Mouse (Mus musculus) hindbrain, embryonic 13.5 days (tissue): ENCODE data around the gene Dppa3. TPM values are rescaled to one million over a fixed set of nuclear protein-coding genes. Genes with fewer than 3 reads are reported as not detected.

ENCODE experiments used
- ATAC-seq: fragments of 200-750 bp; cut with Nextera tagmentation; 2 replicates; pipeline ENCODE4 v1.8.0; 2017; ENCODE audit warnings: moderate TSS enrichment; ENCODE audit not compliant: low FRiP score
- H3K27ac ChIP-seq: fragments of 300-500 bp; sonication (generic); 2 replicates; pipeline ENCODE4 v1.5.1; 2015; ENCODE audit warnings: inconsistent platforms, mild to moderate bottlenecking, moderate library complexity
- H3K27me3 ChIP-seq: fragments of 300-500 bp; sonication (generic); 2 replicates; pipeline ENCODE4 v1.6.1; 2015; ENCODE audit warnings: mild to moderate bottlenecking, inconsistent platforms
- H3K36me3 ChIP-seq: fragments of 300-500 bp; sonication (generic); 2 replicates; pipeline ENCODE4 v1.6.1; 2015; ENCODE audit warnings: mild to moderate bottlenecking, inconsistent platforms
- H3K4me1 ChIP-seq: fragments of 300-500 bp; sonication (generic); replicated peaks from 2 replicates; pipeline ENCODE4 v1.6.1; 2015; ENCODE audit warnings: inconsistent platforms
- H3K4me2 ChIP-seq: fragments of 300-500 bp; sonication (generic); 2 replicates; pipeline ENCODE4 v1.6.1; 2015; ENCODE audit warnings: inconsistent platforms, mild to moderate bottlenecking, moderate library complexity
- H3K4me3 ChIP-seq: fragments of 300-500 bp; sonication (generic); 2 replicates; pipeline ENCODE4 v1.5.1; 2015; ENCODE audit warnings: mild to moderate bottlenecking, inconsistent platforms
- H3K9ac ChIP-seq: fragments of 300-500 bp; sonication (generic); 2 replicates; pipeline ENCODE4 v1.6.1; 2015; ENCODE audit warnings: mild to moderate bottlenecking, inconsistent platforms
- H3K9me3 ChIP-seq: fragments of 300-500 bp; sonication (generic); 2 replicates; pipeline ENCODE4 v1.6.1; 2016; ENCODE audit warnings: inconsistent platforms
- WGBS: fragments of 180-500 bp; shearing (Covaris S2); methylation state at CpG from one replicate; pipeline ENCODE4 v1.1.7; 2015; 5-methylcytosine and 5-hydroxymethylcytosine counted together
- polyA plus RNA-seq: library from polyadenylated mRNA; unstranded; fragments of >200 nt; fragmentation: Nextera tagmentation; extraction: Ambion mirVana; gene quantifications from 2 replicates; pipeline ENCODE4 v1.2.1, GENCODE M21; 2015

The Dppa3 gene
- polyA plus RNA-seq, 1 experiment from 2014 or later = not detected

DNA sequence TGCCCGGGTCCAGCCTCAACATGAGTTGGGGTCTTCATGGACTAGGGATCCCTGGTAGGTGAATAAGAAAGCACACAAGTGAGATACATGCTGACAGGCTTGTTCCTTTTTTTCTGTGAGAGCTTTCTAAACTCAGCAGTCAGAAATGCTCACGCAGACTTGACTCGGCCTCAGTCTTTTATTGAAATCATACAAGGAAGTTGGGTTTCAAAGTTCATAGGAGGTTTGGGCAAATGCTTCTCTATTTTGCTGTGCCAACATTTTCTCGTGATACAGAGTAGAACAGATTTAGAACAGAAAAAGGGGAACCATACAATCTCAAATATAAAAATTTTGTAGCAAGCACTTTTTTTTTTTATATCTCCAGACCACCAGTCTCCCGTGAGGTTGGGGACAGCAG, 31.4 kb downstream of the Dppa3 start:
- no peaks in the 10 kb centered on the region for H3K9me3 ChIP-seq
- no peak overlapping the region for H3K4me3 ChIP-seq
- H3K27ac ChIP-seq = no peak overlapping the region
- 0 out of 2 replicates have a peak, but pooled peaks cover under 1% of the 10 kb centered on the region for H3K4me1 ChIP-seq
- 83% methylated on average over 5 of the region's 5 CpGs for WGBS
- H3K9ac ChIP-seq = no peak overlapping the region
- H3K27me3 ChIP-seq = peaks cover 13% of the 10 kb centered on the region; the same call in 1 of the 2 replicates
- no peaks in the 10 kb centered on the region for H3K36me3 ChIP-seq
- no peak overlapping the region for H3K4me2 ChIP-seq
- no peak for ATAC-seq

DNA sequence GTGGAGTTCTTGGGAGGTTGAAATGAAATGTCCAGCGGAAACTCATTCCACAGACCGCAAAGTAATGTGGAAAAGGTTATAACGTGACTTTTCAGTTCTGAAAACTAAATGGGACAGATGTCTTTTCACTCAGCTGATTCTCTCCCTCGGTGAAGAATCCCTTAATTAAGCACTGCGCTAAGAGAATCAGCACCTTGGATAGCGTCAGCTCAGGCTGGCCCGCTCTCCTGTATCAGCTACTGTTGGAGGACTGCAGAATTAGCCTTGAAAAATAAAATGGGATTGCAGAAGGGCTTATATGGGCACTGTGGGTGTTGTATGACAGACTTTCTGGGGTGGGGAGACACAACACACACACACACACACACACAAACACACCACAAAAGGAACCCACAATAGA, 33.4 kb downstream of the Dppa3 start:
- no peak overlapping the region for H3K27ac ChIP-seq
- peaks cover 29% of the 10 kb centered on the region for H3K27me3 ChIP-seq
- no peak for ATAC-seq
- H3K9ac ChIP-seq = no peak overlapping the region
- H3K4me1 ChIP-seq = 0 out of 2 replicates have a peak, but pooled peaks cover 7% of the 10 kb centered on the region
- H3K4me3 ChIP-seq = no peak overlapping the region
- WGBS = 23% methylated on average over 7 of the region's 7 CpGs
- no peaks in the 10 kb centered on the region for H3K36me3 ChIP-seq
- no peaks in the 10 kb centered on the region for H3K9me3 ChIP-seq
- H3K4me2 ChIP-seq = no peak overlapping the region

DNA sequence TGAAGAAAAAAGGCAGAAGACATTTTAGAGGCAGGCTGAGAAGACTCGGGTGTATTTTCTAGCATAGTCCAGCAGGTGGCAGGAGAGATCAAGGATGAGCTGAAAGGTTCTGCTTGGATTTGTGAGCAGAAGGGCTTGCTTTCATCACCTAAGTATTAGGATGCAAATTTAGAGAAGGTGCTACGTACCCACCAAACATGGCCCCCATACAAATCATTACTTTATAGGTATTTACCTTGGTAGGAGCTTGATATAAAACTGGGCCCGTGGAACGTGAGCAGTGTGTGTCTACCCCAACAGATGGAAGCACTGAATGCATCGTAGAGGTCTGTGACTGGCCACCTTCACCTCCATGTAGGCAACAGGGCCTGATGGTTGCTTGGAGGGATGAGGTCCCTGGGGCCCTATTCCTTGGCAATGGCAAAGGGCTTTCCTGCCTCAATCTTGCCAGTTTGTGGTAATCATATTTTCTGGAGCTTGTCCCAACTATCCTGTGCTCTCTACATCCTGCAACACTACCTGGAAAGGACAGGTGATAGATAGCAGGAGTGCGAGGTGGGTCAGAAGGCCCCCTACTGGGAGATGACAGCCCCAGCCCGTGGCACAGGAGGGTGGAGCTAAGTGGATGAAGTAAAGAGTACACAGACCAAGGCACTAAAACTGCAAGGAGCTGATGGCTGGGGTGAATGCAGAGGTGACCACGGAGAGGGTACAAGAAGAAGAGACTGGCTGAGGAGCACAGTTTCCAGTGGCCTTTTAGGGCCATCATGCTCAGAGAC, 34.6 kb downstream of the Dppa3 start:
- Histone ChIP-seq H3K27me3 (peaks cover 31% of the 10 kb centered on the region), H3K4me2 (no peak overlapping the region), H3K36me3 (no peaks in the 10 kb centered on the region), H3K9ac (no peak overlapping the region), H3K27ac (no peak overlapping the region), H3K4me1 (0 out of 2 replicates have a peak, but pooled peaks cover 7% of the 10 kb centered on the region), H3K4me3 (no peak overlapping the region), H3K9me3 (no peaks in the 10 kb centered on the region)
- ATAC-seq = peak; percentile 47
- WGBS = 43% methylated on average over 8 of the region's 8 CpGs

DNA sequence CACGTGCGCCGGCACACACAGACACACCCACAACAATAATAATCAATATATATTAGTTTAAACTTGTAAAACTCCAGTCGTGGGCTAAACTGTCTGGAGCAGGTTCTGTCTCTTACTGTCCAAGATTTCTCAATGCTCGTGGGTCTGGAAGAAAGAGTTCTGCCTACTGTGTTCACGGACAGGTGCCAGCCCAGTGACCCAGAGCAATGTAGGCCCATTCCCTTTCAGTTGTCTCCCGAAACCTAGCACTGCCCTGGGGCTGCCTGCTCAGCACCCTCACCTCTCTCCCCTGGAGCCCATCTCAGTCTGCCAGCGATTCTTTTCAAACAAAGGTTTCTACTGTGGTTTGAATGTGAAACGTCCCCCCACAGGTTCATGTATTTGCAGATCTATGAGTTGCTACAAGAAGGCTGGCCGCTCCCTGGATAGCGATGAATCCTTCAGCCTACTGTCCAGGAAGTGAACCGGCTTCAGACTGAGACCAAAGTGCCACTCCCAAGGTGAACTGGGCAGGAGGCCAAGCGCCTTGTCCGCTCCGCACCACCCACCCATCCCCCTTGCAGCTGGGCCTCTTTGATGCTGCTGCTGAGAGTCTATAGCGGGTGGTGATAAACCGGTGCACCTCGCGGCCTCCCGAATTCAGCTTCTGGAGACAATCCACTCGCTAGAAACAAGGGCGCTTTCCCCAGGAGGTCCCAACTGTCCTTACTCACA, 36.5 kb downstream of the Dppa3 start:
- Histone ChIP-seq H3K9ac (no peak overlapping the region), H3K9me3 (no peaks in the 10 kb centered on the region), H3K36me3 (no peaks in the 10 kb centered on the region), H3K4me3 (no peak overlapping the region), H3K27ac (no peak overlapping the region), H3K4me2 (peak overlapping the region; percentile 7; the same call in 1 of the 2 replicates), H3K27me3 (peaks cover 31% of the 10 kb centered on the region), H3K4me1 (0 out of 2 replicates have a peak, but pooled peaks cover 7% of the 10 kb centered on the region)
- 37% methylated on average over 22 of the region's 22 CpGs for WGBS
- ATAC-seq = no peak

DNA sequence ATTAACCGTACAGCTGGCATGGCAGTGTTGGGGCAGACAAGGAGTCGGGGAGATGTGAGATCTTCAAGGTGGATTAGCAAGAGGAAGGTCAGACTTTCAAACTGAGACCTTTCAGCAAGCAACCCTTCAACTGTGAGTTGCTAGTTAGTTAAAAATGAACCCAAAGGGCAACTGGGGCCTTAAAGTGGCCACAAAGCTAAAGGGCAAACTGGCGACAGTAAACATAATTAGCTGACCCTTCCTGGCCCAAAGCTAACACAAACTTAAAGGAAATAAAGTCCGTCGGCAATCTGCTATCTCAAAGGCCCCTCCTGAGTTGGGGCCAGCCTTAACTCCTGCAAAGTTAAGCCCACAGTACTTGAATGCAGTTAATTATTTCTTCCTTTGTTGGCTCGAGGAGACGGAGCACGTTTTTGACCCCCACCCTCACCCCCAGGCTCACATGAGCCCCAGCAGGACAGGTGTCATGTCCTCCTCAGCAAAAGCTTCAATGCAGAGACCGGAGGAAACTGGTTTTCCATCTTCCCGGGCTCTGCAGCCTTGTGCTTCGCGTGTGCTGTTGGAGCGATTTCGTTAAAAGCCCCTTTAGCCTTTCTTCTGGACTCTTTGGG, 37.5 kb downstream of the Dppa3 start:
- H3K9ac ChIP-seq = no peak overlapping the region
- 48% methylated on average over 14 of the region's 14 CpGs for WGBS
- no peak overlapping the region for H3K4me2 ChIP-seq

DNA sequence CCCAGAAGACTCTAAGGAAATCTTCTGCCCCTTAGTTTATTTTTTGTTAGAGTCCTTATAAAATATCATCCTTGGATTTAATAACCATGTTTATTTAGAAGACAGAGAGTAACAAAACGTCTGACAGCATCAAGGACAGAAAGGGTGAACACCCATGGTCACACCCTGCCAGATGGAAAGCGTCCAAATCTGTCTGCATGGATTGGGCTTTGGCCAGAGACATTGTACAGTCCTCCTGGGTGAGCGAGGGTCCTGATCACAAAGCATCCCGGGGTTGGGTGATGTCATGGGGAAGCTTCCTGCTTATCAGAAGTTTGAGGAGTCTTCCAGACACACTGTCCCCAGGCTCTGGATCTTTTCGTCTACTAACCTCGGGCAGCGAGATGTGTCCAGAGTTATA, 39.7 kb downstream of the Dppa3 start:
- ATAC-seq = no peak
- Histone ChIP-seq H3K4me2 (no peak overlapping the region), H3K36me3 (no peaks in the 10 kb centered on the region), H3K27ac (no peak overlapping the region), H3K9me3 (no peaks in the 10 kb centered on the region), H3K4me3 (no peak overlapping the region), H3K27me3 (peaks cover 30% of the 10 kb centered on the region), H3K9ac (no peak overlapping the region), H3K4me1 (peaks cover 14% of the 10 kb centered on the region)
- 82% methylated on average over 7 of the region's 7 CpGs for WGBS

More for the DNA sequence above, 37.5 kb downstream of the Dppa3 start:
- no peak overlapping the region for H3K4me3 ChIP-seq
- ATAC-seq = no peak
- peaks cover 31% of the 10 kb centered on the region for H3K27me3 ChIP-seq
- no peaks in the 10 kb centered on the region for H3K36me3 ChIP-seq
- H3K4me1 ChIP-seq = 0 out of 2 replicates have a peak, but pooled peaks cover 7% of the 10 kb centered on the region
- no peak overlapping the region for H3K27ac ChIP-seq
- no peaks in the 10 kb centered on the region for H3K9me3 ChIP-seq

DNA sequence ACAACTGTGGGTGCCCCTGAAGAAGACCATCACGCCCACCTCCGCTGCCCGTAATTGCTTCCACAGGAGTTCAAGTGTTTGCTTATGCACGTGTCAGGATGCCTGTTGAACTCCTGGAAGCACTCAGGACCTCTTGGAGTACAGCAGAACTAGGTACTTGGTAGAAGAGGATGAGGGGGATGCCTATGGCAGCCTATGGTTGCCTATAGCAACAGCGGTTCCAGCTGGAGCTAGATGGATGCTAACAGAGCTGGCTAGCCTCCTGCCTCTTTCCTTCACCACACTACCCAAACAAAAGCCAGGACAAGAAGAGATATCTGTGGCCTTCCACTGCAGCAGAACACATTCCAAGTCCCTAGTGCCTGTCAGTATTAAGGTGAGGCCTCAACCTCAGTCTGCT, 41.5 kb downstream of the Dppa3 start:
- no peak overlapping the region for H3K9ac ChIP-seq
- H3K9me3 ChIP-seq = no peaks in the 10 kb centered on the region
- ATAC-seq = no peak
- H3K27ac ChIP-seq = no peak overlapping the region
- H3K36me3 ChIP-seq = no peaks in the 10 kb centered on the region
- H3K4me3 ChIP-seq = no peak overlapping the region
- H3K4me2 ChIP-seq = no peak overlapping the region
- 66% methylated on average over 5 of the region's 5 CpGs for WGBS
- peaks cover 17% of the 10 kb centered on the region for H3K27me3 ChIP-seq
- H3K4me1 ChIP-seq = peaks cover 13% of the 10 kb centered on the region

DNA sequence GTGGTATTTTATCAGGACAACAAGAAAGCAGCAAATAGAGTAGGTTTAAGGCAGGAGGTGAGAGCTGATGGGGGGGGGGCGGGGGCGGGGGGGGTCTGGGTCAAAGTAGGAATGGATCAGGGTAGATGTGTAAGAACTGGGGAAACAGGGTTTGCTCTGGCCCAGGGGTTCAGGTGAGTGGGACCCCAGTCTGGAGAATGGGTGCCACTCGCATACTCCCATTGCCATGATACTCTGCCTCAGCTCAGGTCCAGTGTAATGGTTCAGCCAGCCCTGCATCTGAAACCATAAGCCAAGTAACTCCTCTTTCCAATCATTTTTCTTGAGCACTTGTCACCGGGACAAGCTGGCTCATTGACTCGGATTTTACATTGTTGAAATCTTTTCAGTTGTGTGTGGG, 42.6 kb downstream of the Dppa3 start:
- 77% methylated on average over 5 of the region's 5 CpGs for WGBS
- no peak overlapping the region for H3K9ac ChIP-seq
- no peak overlapping the region for H3K4me2 ChIP-seq
- H3K4me3 ChIP-seq = no peak overlapping the region
- no peaks in the 10 kb centered on the region for H3K9me3 ChIP-seq
- ATAC-seq = peak; percentile 37; the same call in 1 of the 2 replicates
- no peaks in the 10 kb centered on the region for H3K36me3 ChIP-seq
- no peak overlapping the region for H3K27ac ChIP-seq
- peaks cover 8% of the 10 kb centered on the region for H3K4me1 ChIP-seq
- peaks cover 6% of the 10 kb centered on the region; the same call in 1 of the 2 replicates for H3K27me3 ChIP-seq

DNA sequence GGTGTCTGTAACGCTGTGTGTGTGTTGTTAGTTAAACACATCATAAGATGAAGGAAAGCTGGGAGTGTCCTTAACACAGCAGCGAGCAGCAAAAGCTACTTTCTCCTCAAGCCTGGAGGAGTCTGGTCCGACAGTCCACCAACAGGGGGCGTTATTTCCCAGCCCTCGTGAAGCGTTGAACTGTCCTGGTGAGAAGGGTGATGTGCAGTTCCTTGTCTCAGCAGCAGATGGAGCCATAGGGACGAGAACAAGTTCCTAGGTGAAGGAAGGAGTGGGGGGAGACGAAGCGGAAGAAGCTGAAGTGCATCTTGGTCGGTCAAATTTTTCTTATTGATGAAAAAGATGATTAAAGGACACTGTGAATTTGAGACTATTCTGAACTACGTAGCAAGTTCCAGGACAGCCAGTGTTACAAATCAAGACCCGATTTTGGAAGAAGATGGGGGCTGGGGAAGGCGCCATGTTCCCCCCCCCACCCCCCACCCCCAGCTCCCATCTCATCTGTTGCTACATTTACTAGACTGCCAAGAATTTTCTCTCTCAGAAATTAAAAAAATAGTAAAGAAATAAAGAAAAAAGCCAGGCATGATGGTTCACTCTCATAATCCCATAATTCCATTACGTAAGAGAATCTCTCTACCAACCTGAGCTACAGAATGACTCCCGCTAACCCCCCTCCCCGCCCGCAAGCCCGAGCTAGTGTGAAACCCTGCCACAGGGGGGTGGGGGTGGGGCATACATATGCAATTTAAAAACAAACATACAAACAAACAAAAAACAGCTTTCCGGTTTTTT, 43.4 kb downstream of the Dppa3 start:
- 0 out of 2 replicates have a peak, but pooled peaks cover 1% of the 10 kb centered on the region for H3K27me3 ChIP-seq
- no peaks in the 10 kb centered on the region for H3K9me3 ChIP-seq
- H3K4me1 ChIP-seq = peaks cover 8% of the 10 kb centered on the region
- H3K9ac ChIP-seq = peak overlapping the region; percentile 65
- WGBS = 4% methylated on average over 19 of the region's 19 CpGs
- no peaks in the 10 kb centered on the region for H3K36me3 ChIP-seq
- peak overlapping the region; percentile 45 for H3K4me3 ChIP-seq
- ATAC-seq = peak; percentile 90
- H3K27ac ChIP-seq = no peak overlapping the region
- peak overlapping the region; percentile 62 for H3K4me2 ChIP-seq

DNA sequence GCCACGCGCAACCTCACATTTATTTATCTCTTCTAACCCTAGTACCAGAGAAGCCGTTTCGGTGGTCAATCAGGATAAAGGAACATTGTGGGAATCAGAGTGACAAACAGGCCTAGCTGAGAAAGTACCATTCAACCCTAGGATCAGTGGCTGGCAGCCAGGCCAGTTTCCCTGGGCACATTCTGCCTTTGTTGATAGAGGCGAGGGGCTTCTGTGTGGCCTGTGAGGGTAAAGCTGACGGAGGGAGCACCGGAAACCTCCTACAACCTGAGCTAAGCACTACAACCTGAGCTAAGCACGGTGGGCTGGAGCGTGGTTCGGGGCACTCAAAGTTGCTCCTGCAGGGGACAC, 44.0 kb downstream of the Dppa3 start:
- H3K4me2 ChIP-seq = peak overlapping the region; percentile 62
- no peaks in the 10 kb centered on the region for H3K36me3 ChIP-seq
- peaks cover 8% of the 10 kb centered on the region for H3K4me1 ChIP-seq
- ATAC-seq = peak; percentile 13; the same call in 1 of the 2 replicates
- H3K9ac ChIP-seq = peak overlapping the region; percentile 65; the same call in 1 of the 2 replicates
- no peaks in the 10 kb centered on the region for H3K27me3 ChIP-seq
- no peak overlapping the region for H3K27ac ChIP-seq
- H3K4me3 ChIP-seq = peak overlapping the region; percentile 45
- 17% methylated on average over 10 of the region's 10 CpGs for WGBS
- H3K9me3 ChIP-seq = no peaks in the 10 kb centered on the region

DNA sequence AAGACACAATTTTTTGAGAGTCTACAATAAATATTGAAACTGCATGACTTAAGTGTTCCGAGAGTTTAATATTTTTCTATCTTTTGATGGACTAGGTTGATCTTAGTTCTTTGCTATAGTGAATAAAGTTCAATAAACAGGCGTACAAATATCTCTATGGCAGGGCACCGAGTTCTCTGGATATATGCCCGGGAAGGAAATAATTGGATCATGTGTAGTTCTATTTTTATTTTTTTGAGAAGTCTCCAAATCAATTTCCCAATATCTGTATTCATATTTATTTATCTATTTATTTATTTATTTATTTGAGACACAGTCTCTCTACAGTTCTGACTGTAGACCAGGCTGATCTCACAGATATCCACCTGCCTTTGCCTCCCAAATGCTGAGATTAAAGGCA, 44.6 kb downstream of the Dppa3 start:
- Histone ChIP-seq H3K9me3 (no peaks in the 10 kb centered on the region), H3K9ac (no peak overlapping the region), H3K36me3 (no peaks in the 10 kb centered on the region), H3K27me3 (no peaks in the 10 kb centered on the region), H3K4me2 (no peak overlapping the region), H3K27ac (no peak overlapping the region), H3K4me1 (peaks cover 8% of the 10 kb centered on the region), H3K4me3 (no peak overlapping the region)
- WGBS = 92% methylated on average over 4 of the region's 4 CpGs
- ATAC-seq = no peak

DNA sequence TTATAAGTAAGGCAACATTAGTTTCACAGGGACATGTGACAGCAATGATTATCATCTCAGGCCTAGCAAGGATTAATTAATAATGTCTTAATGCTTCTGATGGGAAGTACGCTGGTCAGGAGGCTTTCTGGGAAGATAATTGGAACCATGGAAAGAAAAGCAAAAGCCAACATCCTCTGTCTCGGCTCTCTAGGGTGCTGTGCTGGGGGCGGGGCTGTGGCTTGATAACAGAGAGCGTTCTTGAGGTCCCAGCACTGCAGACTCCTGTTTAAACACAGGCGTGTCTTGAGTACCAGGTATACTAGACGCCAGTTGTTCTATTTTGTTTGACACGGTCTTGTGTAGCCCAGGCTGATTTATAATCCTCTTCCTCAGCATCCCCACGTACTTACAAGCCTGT, 46.5 kb downstream of the Dppa3 start:
- no peak overlapping the region for H3K27ac ChIP-seq
- H3K9me3 ChIP-seq = no peaks in the 10 kb centered on the region
- 73% methylated on average over 8 of the region's 8 CpGs for WGBS
- no peak overlapping the region for H3K9ac ChIP-seq
- no peak overlapping the region for H3K4me2 ChIP-seq
- H3K4me1 ChIP-seq = peaks cover 8% of the 10 kb centered on the region
- no peak for ATAC-seq
- no peak overlapping the region for H3K4me3 ChIP-seq
- no peaks in the 10 kb centered on the region for H3K36me3 ChIP-seq
- no peaks in the 10 kb centered on the region for H3K27me3 ChIP-seq
